Mouse (Mus musculus) splenic B cell, adult 2 months (primary cell): ENCODE results near the gene Fstl4.

Source experiments
- DNase-seq: peaks from one replicate; pipeline ENCODE4 v3.0.0-alpha.2; 2011; ENCODE audit warnings: low read depth, low spot score
- H3K27me3 ChIP-seq: 2 replicates; pipeline ENCODE4 v1.6.1; 2012; ENCODE audit warnings: mild to moderate bottlenecking, low read length, moderate library complexity, mixed read lengths; ENCODE audit not compliant: control insufficient read depth, poor library complexity, insufficient read depth, severe bottlenecking
- H3K36me3 ChIP-seq: 2 replicates; pipeline ENCODE4 v1.6.1; 2012; ENCODE audit warnings: mild to moderate bottlenecking, low read length, moderate library complexity, mixed read lengths; ENCODE audit not compliant: control insufficient read depth, poor library complexity, insufficient read depth, severe bottlenecking

The Fstl4 gene

GRCm38 (mm10) chr11:53233590-53233989, 469.2 kb downstream of the Fstl4 start:
- Histone ChIP-seq H3K27me3 (no peaks in the 10 kb centered on the region), H3K36me3 (no peaks in the 10 kb centered on the region)
- no peak for DNase-seq
